Mouse (Mus musculus) ES-CJ7 (cell line): ENCODE data around the gene Elp5.
A peak's percentile ranks its signal among the peaks of the same experiment; 100 is the strongest.

ENCODE experiments used
- DNase-seq: peaks from one replicate; pipeline ENCODE4 v3.0.0; 2011; ENCODE audit warnings: low read depth, low spot score

The Elp5 gene

GRCm38 (mm10) chr11:69961841-69962240 lies 20.5 kb downstream of the Elp5 start:
- no peak for DNase-seq

GRCm38 (mm10) chr11:69960616-69961015 lies 21.7 kb downstream of the Elp5 start:
- DNase-seq: peak; percentile 85

- DNase-seq: no peak
These were observed 26.1 kb downstream of the Elp5 start for GRCm38 (mm10) chr11:69956218-69956617.

GRCm38 (mm10) chr11:69955618-69956017 lies 26.7 kb downstream of the Elp5 start:
- peak; percentile 59 for DNase-seq

- DNase-seq: no peak
These were observed 28.9 kb downstream of the Elp5 start for GRCm38 (mm10) chr11:69953267-69953915.

GRCm38 (mm10) chr11:69952274-69952673 lies 30.0 kb downstream of the Elp5 start:
- DNase-seq: no peak

GRCm38 (mm10) chr11:69950807-69951459 lies 31.4 kb downstream of the Elp5 start:
- peak; percentile 62 for DNase-seq

GRCm38 (mm10) chr11:69948763-69949150 lies 33.6 kb downstream of the Elp5 start:
- DNase-seq: peak; percentile 89

- DNase-seq: peak; percentile 95
These were observed 34.1 kb downstream of the Elp5 start, which contains the start of gene Slc2a4 for GRCm38 (mm10) chr11:69948066-69948762. TSS of gene Slc2a4 (minus strand) at chr11:69948188.

GRCm38 (mm10) chr11:69947337-69948065 lies 34.8 kb downstream of the Elp5 start:
- no peak for DNase-seq

- DNase-seq: no peak
These were observed 36.1 kb downstream of the Elp5 start for GRCm38 (mm10) chr11:69945997-69946891.

- no peak for DNase-seq
These were observed 37.1 kb downstream of the Elp5 start for GRCm38 (mm10) chr11:69945216-69945615.

GRCm38 (mm10) chr11:69940962-69941361 lies 41.4 kb downstream of the Elp5 start:
- DNase-seq: no peak

- DNase-seq: no peak
These were observed 42.6 kb downstream of the Elp5 start for GRCm38 (mm10) chr11:69939731-69940130.

GRCm38 (mm10) chr11:69939181-69939580 lies 43.1 kb downstream of the Elp5 start:
- DNase-seq: no peak

- peak; percentile 32 for DNase-seq
These were observed 43.8 kb downstream of the Elp5 start for GRCm38 (mm10) chr11:69938401-69938979.

GRCm38 (mm10) chr11:69937834-69938233 lies 44.5 kb downstream of the Elp5 start:
- no peak for DNase-seq

GRCm38 (mm10) chr11:69937385-69937784 lies 44.9 kb downstream of the Elp5 start:
- no peak for DNase-seq

GRCm38 (mm10) chr11:69936714-69937347 lies 45.5 kb downstream of the Elp5 start:
- no peak for DNase-seq

GRCm38 (mm10) chr11:69936156-69936555 lies 46.2 kb downstream of the Elp5 start:
- DNase-seq: no peak
